Mouse (Mus musculus) G1E (cell line): ENCODE measurements at regions not wholly inside any gene's neighbourhood (a gene's known extent, or its start where the extent isn't known, plus 50 kb on each side); places are given as distances from the start of the nearest gene placed in this dataset.

Source experiments
- ATAC-seq: 2 replicates; pipeline ENCODE4 v1.8.0; 2016; ENCODE audit warnings: mild to moderate bottlenecking; ENCODE audit not compliant: insufficient number of reproducible peaks, poor library complexity, low FRiP score, severe bottlenecking; ENCODE audit errors: extremely low read depth
- DNase-seq: peaks from one replicate; pipeline ENCODE4 v3.0.0; 2012; ENCODE audit warnings: low spot score
- H3K27me3 ChIP-seq: 2 replicates; pipeline ENCODE4 v1.6.1; 2012; ENCODE audit warnings: mild to moderate bottlenecking, low read length, inconsistent platforms; ENCODE audit not compliant: insufficient read depth
- H3K36me3 ChIP-seq: replicated peaks from 2 replicates; pipeline ENCODE3; 2012; ENCODE audit warnings: mild to moderate bottlenecking, inconsistent platforms
- H3K4me1 ChIP-seq: 2 replicates; pipeline ENCODE4 v1.6.1; 2012; ENCODE audit warnings: low read depth, low read length, inconsistent platforms, mixed read lengths; ENCODE audit not compliant: insufficient read depth
- H3K4me3 ChIP-seq: 2 replicates; pipeline ENCODE4 v1.5.1; 2012; ENCODE audit warnings: low read depth, mild to moderate bottlenecking, inconsistent platforms, low read length, moderate library complexity, mixed read lengths
- H3K9me3 ChIP-seq: replicated peaks from 2 replicates; pipeline ENCODE4 v1.6.1; 2012; ENCODE audit warnings: inconsistent platforms
- CTCF ChIP-seq: IDR thresholded peaks from 2 replicates; pipeline ENCODE4 v1.5.1; 2012; ENCODE audit warnings: low read depth, low read length, inconsistent platforms, mixed read lengths
- GATA1 ChIP-seq: IDR thresholded peaks from 2 replicates; pipeline ENCODE4 v1.6.1; 2012; ENCODE audit warnings: borderline replicate concordance, low read length, inconsistent platforms, mixed read lengths
- GATA2 ChIP-seq: IDR thresholded peaks from 2 replicates; pipeline ENCODE4 v1.6.1; 2012; ENCODE audit warnings: low read depth, low read length, inconsistent platforms, borderline replicate concordance
- POLR2AphosphoS5 ChIP-seq: IDR thresholded peaks from 2 replicates; pipeline ENCODE4 v1.6.1; 2012; ENCODE audit warnings: low read depth, low read length, inconsistent platforms; ENCODE audit not compliant: insufficient replicate concordance
- TAL1 ChIP-seq: conservative IDR thresholded peaks from 2 replicates; pipeline ENCODE4 v1.6.1; 2012; ENCODE audit warnings: low read depth, low read length, inconsistent platforms, mixed read lengths

GRCm38 (mm10) chr12:46931086-46931485, 112.4 kb upstream of the Nova1 start:
- Histone ChIP-seq H3K36me3 (no peaks in the 10 kb centered on the region), H3K27me3 (no peaks in the 10 kb centered on the region), H3K4me3 (no peak overlapping the region), H3K9me3 (no peaks in the 10 kb centered on the region), H3K4me1 (no peaks in the 10 kb centered on the region)
- TF ChIP-seq POLR2AphosphoS5 = no peak
- TF ChIP-seq CTCF = no peak
- TF ChIP-seq GATA1 = no peak
- TF ChIP-seq TAL1 = no peak
- TF ChIP-seq GATA2 = no peak
- no peak for ATAC-seq
- no peak for DNase-seq

- DNase-seq = no peak
- Histone ChIP-seq H3K9me3 (no peaks in the 10 kb centered on the region), H3K4me1 (no peaks in the 10 kb centered on the region), H3K36me3 (no peaks in the 10 kb centered on the region), H3K27me3 (no peaks in the 10 kb centered on the region), H3K4me3 (no peak overlapping the region)
- ATAC-seq = no peak
- TF ChIP-seq TAL1 (no peak), POLR2AphosphoS5 (no peak), GATA2 (no peak), CTCF (no peak), GATA1 (no peak)
These were observed 98.6 kb upstream of the Nova1 start for GRCm38 (mm10) chr12:46917286-46917685.

GRCm38 (mm10) chr12:46878164-46878563, 59.4 kb upstream of the Nova1 start:
- Histone ChIP-seq H3K9me3 (no peaks in the 10 kb centered on the region), H3K4me1 (no peaks in the 10 kb centered on the region), H3K4me3 (no peak overlapping the region), H3K36me3 (no peaks in the 10 kb centered on the region), H3K27me3 (no peaks in the 10 kb centered on the region)
- TF ChIP-seq TAL1 = no peak
- no peak for TF ChIP-seq GATA2
- TF ChIP-seq POLR2AphosphoS5 = no peak
- DNase-seq (no peak), ATAC-seq (no peak)

GRCm38 (mm10) chr12:46870130-46870529, 51.4 kb upstream of the Nova1 start:
- no peaks in the 10 kb centered on the region for H3K9me3 ChIP-seq
- ATAC-seq (no peak), DNase-seq (no peak)
- no peak overlapping the region for H3K4me3 ChIP-seq
- no peaks in the 10 kb centered on the region for H3K36me3 ChIP-seq
- no peaks in the 10 kb centered on the region for H3K4me1 ChIP-seq
- peaks cover 3% of the 10 kb centered on the region; the same call in 1 of the 2 replicates for H3K27me3 ChIP-seq
- TF ChIP-seq CTCF = no peak
- TF ChIP-seq GATA2 = no peak
- TF ChIP-seq GATA1 = no peak
- no peak for TF ChIP-seq POLR2AphosphoS5
- TF ChIP-seq TAL1 = no peak
